Mouse (Mus musculus) thymus, postnatal 36 days (tissue): ENCODE results near the gene Shc2.

ENCODE experiments used
- DNase-seq, 2 experiments: peaks; one replicate each; pipeline ENCODE4 v3.0.0; 2022; ENCODE audit warnings: mixed read lengths in 2 of 2

Gene Shc2

GRCm38 (mm10) chr10:79578276-79578675 lies 59.4 kb downstream of the Shc2 start:
- DNase-seq, result no peak

- no peak for DNase-seq
Observed at GRCm38 (mm10) chr10:79577376-79577775, 60.3 kb downstream of the Shc2 start.

GRCm38 (mm10) chr10:79575754-79576153 lies 62.0 kb downstream of the Shc2 start:
- no peak for DNase-seq

- no peak for DNase-seq
Observed at GRCm38 (mm10) chr10:79574796-79575195, 62.9 kb downstream of the Shc2 start.

GRCm38 (mm10) chr10:79574350-79574749 lies 63.4 kb downstream of the Shc2 start:
- DNase-seq, result no peak

- no peak for DNase-seq
Observed at GRCm38 (mm10) chr10:79573611-79574010, 64.1 kb downstream of the Shc2 start.

- DNase-seq, result no peak
Observed at GRCm38 (mm10) chr10:79571314-79571713, 66.4 kb downstream of the Shc2 start.

- no peak for DNase-seq
Observed at GRCm38 (mm10) chr10:79569921-79570320, 67.8 kb downstream of the Shc2 start.
